Mouse (Mus musculus) bone marrow, adult 2 months (tissue): ENCODE data around the gene Gli2.

Experiments used
- CTCF ChIP-seq: fragments of 200-500 bp; IDR thresholded peaks from 2 replicates; pipeline ENCODE4 v1.5.1; 2011; ENCODE audit warnings: low read length, control low read depth; ENCODE audit not compliant: control insufficient read depth, insufficient read depth
- POLR2A ChIP-seq: fragments of 200-500 bp; IDR thresholded peaks from 2 replicates; pipeline ENCODE4 v1.6.1; 2011; ENCODE audit warnings: low read depth, mild to moderate bottlenecking, control low read depth, low read length, borderline replicate concordance; ENCODE audit not compliant: control insufficient read depth

DNA sequence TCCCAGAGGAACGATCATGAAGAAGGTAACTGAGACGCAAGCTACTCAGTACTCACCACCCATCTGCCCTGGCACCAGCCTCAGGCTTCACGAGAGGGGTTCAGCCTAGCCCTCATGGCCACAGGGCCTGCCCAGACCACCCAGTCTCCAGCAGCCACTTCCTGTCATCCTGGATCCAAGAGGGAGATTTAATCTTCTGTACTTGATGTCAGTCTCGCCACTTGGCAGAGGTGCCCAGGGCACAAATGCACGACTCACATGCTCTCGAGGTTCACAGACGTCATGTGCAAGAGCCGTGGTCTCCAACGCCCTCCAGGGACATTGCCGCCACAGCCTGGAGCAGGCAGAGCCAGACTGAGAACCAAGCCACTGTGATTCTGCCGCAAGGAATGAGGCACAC, 84.0 kb downstream of the Gli2 start:
- TF ChIP-seq POLR2A (no peak), CTCF (no peak)
